Mouse (Mus musculus) mouse embryonic stem cell (cell line): Measurements from ENCODE around the gene Rpgr.

Experiments
- in situ Hi-C, 2 experiments: fragments of 300-500 bp; cut with MboI; formaldehyde crosslinking; loops; 1 replicate in 1 of 2; 3 replicates in 1 of 2; pipeline ENCODE4 v1.14.3; 2019 to 2020; ENCODE audit warnings: low sequenced_read_pairs in 2 of 2, low pct_unique_long_range_greater_than_20kb in 1 of 2, mixed read lengths in 1 of 2; ENCODE audit not compliant: unreplicated experiment in 1 of 2

Gene Rpgr

DNA sequence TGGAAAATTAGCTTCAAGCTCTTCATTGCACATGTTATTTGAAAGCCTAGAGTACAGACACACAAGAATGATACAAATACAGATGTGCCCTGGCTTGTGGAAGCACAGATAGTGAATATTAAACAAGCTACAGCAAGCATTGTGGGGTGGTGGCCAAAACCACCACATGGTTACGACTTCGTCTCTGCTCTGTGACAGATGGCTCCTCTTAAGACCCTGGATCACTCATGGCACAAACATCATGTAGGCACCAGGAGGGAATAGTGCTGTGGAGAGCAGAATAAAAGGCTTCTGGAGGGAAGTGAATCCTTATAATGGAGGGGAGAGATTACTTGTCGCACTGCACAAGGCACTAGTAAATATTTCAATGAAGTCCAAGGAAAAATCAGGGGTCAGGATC lies 120.9 kb downstream of the Rpgr start:
- in situ Hi-C loops: no loop called here

DNA sequence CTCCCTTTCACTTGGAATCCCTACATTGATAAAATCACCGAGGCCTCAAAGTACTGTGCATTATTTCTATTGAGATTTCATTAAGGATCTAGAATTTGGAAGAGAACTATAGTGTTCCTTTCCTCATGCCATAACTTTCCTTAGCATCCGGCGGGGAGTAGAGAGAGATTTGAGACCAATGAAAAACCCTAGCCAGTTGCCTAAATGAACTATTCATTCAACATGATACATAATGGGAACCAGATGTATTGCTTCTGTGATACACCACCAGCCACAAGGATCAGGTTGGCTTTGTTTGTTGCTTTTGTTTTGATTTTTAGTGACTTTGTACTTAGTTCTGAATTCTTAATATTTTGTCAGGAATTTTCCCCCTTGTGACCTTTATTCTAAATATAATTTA lies 136.3 kb downstream of the Rpgr start:
- in situ Hi-C loops: no loop called here

DNA sequence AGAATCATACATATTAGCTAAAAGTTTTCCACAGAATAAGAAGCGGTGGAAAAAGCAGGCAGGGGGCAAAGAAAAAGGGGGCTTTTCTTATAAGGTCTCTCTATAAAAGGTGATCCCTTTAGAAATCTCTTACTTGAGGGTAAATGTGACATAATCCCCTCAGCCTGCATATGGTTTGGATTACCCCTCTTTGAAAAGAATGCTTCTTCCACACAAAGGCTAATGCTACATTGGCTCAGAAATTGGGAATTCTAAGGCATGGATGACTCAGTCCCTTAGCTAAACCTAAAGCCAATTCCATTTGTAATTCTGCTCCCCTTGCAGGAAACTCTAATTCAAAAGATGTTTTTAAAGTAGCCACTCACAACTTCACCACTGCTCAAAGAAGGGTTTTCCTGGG lies 136.7 kb downstream of the Rpgr start:
- in situ Hi-C loops: no loop called here

DNA sequence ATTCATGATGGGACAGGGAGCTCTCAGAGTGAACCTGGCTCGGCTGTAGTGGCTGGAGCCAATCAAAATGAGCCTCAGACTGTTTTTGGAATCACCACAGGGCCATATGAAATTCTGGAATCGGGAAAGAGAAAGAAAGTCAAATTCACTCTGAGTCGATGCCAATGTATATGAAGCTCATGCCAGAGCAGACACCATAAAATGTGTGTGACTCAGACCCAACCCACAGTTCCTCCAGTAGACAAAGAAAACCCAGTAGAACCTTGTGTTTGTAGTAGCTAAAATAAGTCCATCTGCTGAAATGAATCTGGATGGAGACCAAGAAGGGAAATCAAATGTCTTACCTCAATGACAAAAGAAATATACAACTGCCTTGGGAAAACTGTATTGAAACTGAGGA lies 142.8 kb downstream of the Rpgr start:
- in situ Hi-C loops: no loop called here

DNA sequence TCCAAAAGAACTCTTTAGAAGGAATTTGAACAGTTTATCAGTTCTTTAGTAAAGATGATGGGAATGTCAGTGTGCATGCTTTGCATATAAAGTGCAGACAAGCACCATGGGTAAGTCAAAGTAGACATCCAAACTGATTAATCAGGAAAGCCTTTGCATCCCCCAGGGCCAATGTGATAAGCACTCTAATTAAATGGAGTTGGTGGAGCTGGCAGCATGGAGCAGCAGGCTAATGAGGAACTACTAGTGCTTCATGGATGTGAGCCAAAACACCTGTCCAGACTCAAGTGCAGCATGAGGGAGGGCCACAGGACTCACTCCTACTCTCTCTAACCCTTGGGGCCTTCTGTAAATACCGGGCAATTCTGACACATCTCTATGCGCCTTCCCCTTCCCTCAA lies 145.2 kb downstream of the Rpgr start:
- in situ Hi-C loops: no loop called here

DNA sequence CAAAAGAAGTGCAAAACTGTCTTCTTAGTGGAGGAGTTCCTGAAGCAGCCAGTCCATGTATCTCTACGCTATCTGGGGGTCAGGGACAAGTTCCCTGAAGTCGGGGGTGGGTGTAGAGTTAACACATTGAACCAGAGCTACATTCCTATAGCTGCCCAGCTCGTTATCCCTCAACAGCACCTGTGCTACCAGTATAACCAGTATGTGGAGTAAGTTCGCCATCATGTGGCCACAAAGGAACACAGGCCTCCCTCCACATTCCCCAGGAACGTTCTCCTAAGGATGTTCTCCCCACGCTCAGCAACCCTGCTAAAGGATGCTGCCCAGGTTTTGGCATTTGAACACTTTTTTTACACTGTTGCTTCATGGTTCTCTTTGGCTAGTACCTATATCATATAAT lies 146.0 kb downstream of the Rpgr start:
- in situ Hi-C loops: no loop called here

DNA sequence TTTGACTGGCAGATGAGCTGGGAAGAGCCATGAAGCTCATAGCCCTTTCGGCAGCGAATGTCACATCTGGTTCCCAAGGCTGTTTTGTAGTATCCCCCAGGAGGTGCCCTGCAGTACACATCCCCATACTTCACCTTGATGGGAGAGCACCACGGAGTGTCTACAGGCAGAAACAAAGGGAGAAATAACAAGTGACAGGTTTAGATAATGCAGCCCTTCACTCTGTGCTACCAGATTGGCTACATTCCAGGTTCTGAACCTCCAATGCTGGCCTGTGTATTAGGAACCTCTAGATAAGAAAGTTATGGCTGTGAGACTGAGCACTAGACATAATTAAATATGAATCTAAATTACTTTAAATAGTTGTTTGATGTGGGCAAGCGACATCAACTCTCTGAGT lies 147.3 kb downstream of the Rpgr start:
- in situ Hi-C loops: no loop called here

DNA sequence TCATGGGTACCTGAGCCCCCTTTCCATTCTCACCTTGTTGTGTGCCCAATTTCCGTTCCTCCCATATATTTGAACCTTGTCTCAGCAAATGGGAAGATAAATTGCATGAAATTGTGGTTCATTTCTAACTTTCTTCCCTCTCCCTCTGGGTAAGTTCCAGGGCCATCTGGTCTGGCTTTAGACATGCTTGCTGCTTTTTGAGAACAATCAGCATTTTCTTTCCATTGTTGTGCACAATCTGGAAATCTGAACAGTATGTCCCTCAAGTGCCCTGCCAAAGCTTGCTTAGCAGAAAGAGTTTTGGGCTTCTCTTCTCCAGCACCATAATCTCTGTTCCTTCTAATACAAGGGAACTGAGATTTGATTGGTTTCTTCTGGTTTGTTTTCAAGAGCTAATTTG lies 152.9 kb downstream of the Rpgr start:
- in situ Hi-C loops: no loop called here

DNA sequence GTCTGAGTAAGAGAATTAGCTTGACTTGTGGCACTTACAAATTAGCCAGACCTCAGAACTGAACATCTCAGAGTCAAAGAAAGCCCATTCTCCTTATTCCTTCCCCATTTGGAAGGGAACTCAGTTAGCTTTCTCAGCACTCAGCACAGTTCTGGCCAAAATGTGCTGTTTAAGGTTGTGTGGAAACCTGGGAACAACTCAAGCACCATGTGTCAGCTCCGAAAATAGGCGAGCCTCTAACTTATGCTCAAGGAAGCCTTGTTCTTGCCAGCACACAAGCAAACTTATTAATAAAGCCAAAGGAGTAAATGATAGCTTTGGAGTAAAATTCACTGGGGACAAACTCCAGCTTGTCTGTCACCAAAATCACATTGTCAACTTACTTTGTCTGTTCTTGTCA lies 153.4 kb downstream of the Rpgr start:
- in situ Hi-C loops: no loop called here

DNA sequence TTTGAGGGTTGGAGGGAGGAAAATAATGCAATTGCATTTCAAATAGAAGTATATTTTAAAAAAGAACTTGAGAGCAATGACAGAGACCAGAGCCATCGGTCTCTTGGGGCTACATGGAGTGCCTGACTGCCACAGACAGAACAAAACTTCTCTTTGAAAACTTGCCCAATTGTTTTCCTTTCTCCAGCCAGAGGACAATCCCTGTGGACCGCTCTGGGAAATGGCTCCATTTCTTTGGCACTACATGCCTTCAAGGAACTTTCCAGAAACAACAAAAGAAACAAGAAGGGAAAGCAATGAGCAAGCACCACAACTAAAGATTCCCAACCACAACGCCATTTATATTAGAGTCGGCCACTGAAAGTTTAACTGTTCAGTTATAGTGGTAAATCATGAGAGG lies 154.5 kb downstream of the Rpgr start:
- in situ Hi-C loops: no loop called here

DNA sequence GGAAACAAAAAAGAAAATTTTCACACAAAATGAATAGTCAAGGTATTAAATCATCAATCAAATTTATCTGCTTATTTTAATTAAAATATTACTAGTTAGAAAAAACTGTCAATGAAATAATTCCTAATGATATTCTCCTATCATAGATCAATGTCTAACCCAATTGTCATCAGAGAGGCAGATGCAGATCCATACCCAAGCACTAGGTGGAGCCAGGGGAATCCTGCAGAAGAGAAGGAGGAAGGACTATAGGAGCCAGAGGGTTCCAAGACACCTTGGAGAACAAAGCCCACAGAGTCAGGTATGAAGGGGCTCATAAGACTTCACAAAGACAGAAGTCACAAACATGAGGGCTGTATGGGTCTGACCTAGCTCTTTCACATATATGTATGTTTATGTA lies 182.1 kb downstream of the Rpgr start:
- in situ Hi-C loops: no loop called here
